Mouse (Mus musculus): ENCODE results near the gene Car6. TPM values are rescaled to one million over a fixed set of nuclear protein-coding genes. Genes with fewer than 3 reads are reported as not detected.
A peak's percentile ranks its signal among the peaks of the same experiment; 100 is the strongest.

The Car6 gene
- total RNA-seq, 1 experiment = 0.18 TPM

- TF ChIP-seq ZC3H11A (IDR thresholded peaks at IDR 0.05; ENCODE audit: borderline replicate concordance, low read depth, low read length) (no peak), MAFK (IDR thresholded peaks at IDR 0.05; ENCODE audit: insufficient read depth, low read depth, low read length) (no peak), HCFC1 (IDR thresholded peaks at IDR 0.05; ENCODE audit: borderline replicate concordance, insufficient read depth, low read length) (no peak), CHD2 (IDR thresholded peaks at IDR 0.05; ENCODE audit: low read depth, low read length) (no peak), ZNF384 (IDR thresholded peaks at IDR 0.05; ENCODE audit: low read depth, low read length) (no peak)
- H3K27ac ChIP-seq (ENCODE audit: insufficient read depth, low read depth, low read length, poor library complexity, severe bottlenecking) = no peak overlapping the region
- H3K9me3 ChIP-seq (ENCODE audit: control insufficient read depth, insufficient read depth, low read depth, low read length) = no peaks in the 10 kb centered on the region
- in situ Hi-C loops (cut with MboI; ENCODE audit: low sequenced_read_pairs in 2 of 2, unreplicated experiment in 2 of 2) = no loop called here
- no peak for DNase-seq (ENCODE audit: low read depth, low spot score)
- H3K4me1 ChIP-seq (ENCODE audit: control insufficient read depth in 2 of 2, insufficient read depth in 2 of 2, low read length in 2 of 2, poor library complexity in 1 of 2) = peaks cover 0 to 9% of the 10 kb centered on the region in 2 experiments; a peak in 2 of 4 replicates
- H3K9ac ChIP-seq (ENCODE audit: insufficient read depth, low read depth, low read length, poor library complexity, severe bottlenecking) = no peak overlapping the region
- peak overlapping the region in 1 of 2 experiments; percentile 55; a peak in 1 of 4 replicates for H3K4me3 ChIP-seq (ENCODE audit: insufficient read depth in 1 of 2, low read depth in 1 of 2, low read length in 2 of 2, poor library complexity in 1 of 2, severe bottlenecking in 1 of 2)
- H3K36me3 ChIP-seq (ENCODE audit: control insufficient read depth, insufficient read depth, low read length, poor library complexity, severe bottlenecking) = no peaks in the 10 kb centered on the region
Measured at GRCm38 (mm10) chr4:150146286-150146685, 54.8 kb downstream of the Car6 start.

GRCm38 (mm10) chr4:150144242-150144641, 56.9 kb downstream of the Car6 start:
- H3K4me3 ChIP-seq (ENCODE audit: insufficient read depth in 1 of 2, low read depth in 1 of 2, low read length in 2 of 2, poor library complexity in 1 of 2, severe bottlenecking in 1 of 2) = peak overlapping the region; percentile 71 to 82
- peaks cover 0 to 9% of the 10 kb centered on the region in 2 experiments; a peak in 2 of 4 replicates for H3K4me1 ChIP-seq (ENCODE audit: control insufficient read depth in 2 of 2, insufficient read depth in 2 of 2, low read length in 2 of 2, poor library complexity in 1 of 2)
- H3K9me3 ChIP-seq (ENCODE audit: control insufficient read depth, insufficient read depth, low read depth, low read length) = no peaks in the 10 kb centered on the region
- peak; percentile 82 for DNase-seq (ENCODE audit: low read depth, low spot score)
- TF ChIP-seq ZNF384 (IDR thresholded peaks at IDR 0.05; ENCODE audit: low read depth, low read length) (no peak), ZC3H11A (IDR thresholded peaks at IDR 0.05; ENCODE audit: borderline replicate concordance, low read depth, low read length) (no peak), CHD2 (IDR thresholded peaks at IDR 0.05; ENCODE audit: low read depth, low read length) (peak; percentile 41; the same call in 1 of the 2 replicates)
- H3K27ac ChIP-seq (ENCODE audit: insufficient read depth, low read depth, low read length, poor library complexity, severe bottlenecking) = no peak overlapping the region
- no peaks in the 10 kb centered on the region for H3K36me3 ChIP-seq (ENCODE audit: control insufficient read depth, insufficient read depth, low read length, poor library complexity, severe bottlenecking)
- in situ Hi-C loops (cut with MboI; ENCODE audit: low sequenced_read_pairs in 2 of 2, unreplicated experiment in 2 of 2) = no loop called here
- peak overlapping the region; percentile 82 for H3K9ac ChIP-seq (ENCODE audit: insufficient read depth, low read depth, low read length, poor library complexity, severe bottlenecking)

- TF ChIP-seq HCFC1 (IDR thresholded peaks at IDR 0.05; ENCODE audit: borderline replicate concordance, insufficient read depth, low read length) (no peak), ZNF384 (IDR thresholded peaks at IDR 0.05; ENCODE audit: low read depth, low read length) (no peak), MAFK (IDR thresholded peaks at IDR 0.05; ENCODE audit: insufficient read depth, low read depth, low read length) (no peak), CHD2 (IDR thresholded peaks at IDR 0.05; ENCODE audit: low read depth, low read length) (no peak), ZC3H11A (IDR thresholded peaks at IDR 0.05; ENCODE audit: borderline replicate concordance, low read depth, low read length) (no peak)
- Histone ChIP-seq H3K9ac (ENCODE audit: insufficient read depth, low read depth, low read length, poor library complexity, severe bottlenecking) (no peak overlapping the region; the same call in 1 of the 2 replicates), H3K9me3 (ENCODE audit: control insufficient read depth, insufficient read depth, low read depth, low read length) (no peaks in the 10 kb centered on the region), H3K4me1 (ENCODE audit: control insufficient read depth in 2 of 2, insufficient read depth in 2 of 2, low read length in 2 of 2, poor library complexity in 1 of 2) (peaks cover 4 to 17% of the 10 kb centered on the region in 2 experiments), H3K27ac (ENCODE audit: insufficient read depth, low read depth, low read length, poor library complexity, severe bottlenecking) (no peak overlapping the region), H3K36me3 (ENCODE audit: control insufficient read depth, insufficient read depth, low read length, poor library complexity, severe bottlenecking) (no peaks in the 10 kb centered on the region), H3K4me3 (ENCODE audit: insufficient read depth in 1 of 2, low read depth in 1 of 2, low read length in 2 of 2, poor library complexity in 1 of 2, severe bottlenecking in 1 of 2) (no peak overlapping the region; a peak in 1 of 4 replicates)
- in situ Hi-C loops (cut with MboI; ENCODE audit: low sequenced_read_pairs in 2 of 2, unreplicated experiment in 2 of 2) = no loop called here
- DNase-seq (ENCODE audit: low read depth, low spot score) = no peak
Measured at GRCm38 (mm10) chr4:150140346-150140745, 60.8 kb downstream of the Car6 start.

GRCm38 (mm10) chr4:150139090-150139489, 62.0 kb downstream of the Car6 start:
- Histone ChIP-seq H3K4me3 (ENCODE audit: insufficient read depth in 1 of 2, low read depth in 1 of 2, low read length in 2 of 2, poor library complexity in 1 of 2, severe bottlenecking in 1 of 2) (no peak overlapping the region), H3K9ac (ENCODE audit: insufficient read depth, low read depth, low read length, poor library complexity, severe bottlenecking) (no peak overlapping the region), H3K27ac (ENCODE audit: insufficient read depth, low read depth, low read length, poor library complexity, severe bottlenecking) (no peak overlapping the region), H3K9me3 (ENCODE audit: control insufficient read depth, insufficient read depth, low read depth, low read length) (no peaks in the 10 kb centered on the region), H3K36me3 (ENCODE audit: control insufficient read depth, insufficient read depth, low read length, poor library complexity, severe bottlenecking) (no peaks in the 10 kb centered on the region), H3K4me1 (ENCODE audit: control insufficient read depth in 2 of 2, insufficient read depth in 2 of 2, low read length in 2 of 2, poor library complexity in 1 of 2) (peaks cover 4 to 16% of the 10 kb centered on the region in 2 experiments)
- no peak for DNase-seq (ENCODE audit: low read depth, low spot score)
- no peak for TF ChIP-seq ZNF384 (IDR thresholded peaks at IDR 0.05; ENCODE audit: low read depth, low read length)
- TF ChIP-seq CHD2 (IDR thresholded peaks at IDR 0.05; ENCODE audit: low read depth, low read length) = no peak
- no peak for TF ChIP-seq ZC3H11A (IDR thresholded peaks at IDR 0.05; ENCODE audit: borderline replicate concordance, low read depth, low read length)
- no peak for TF ChIP-seq HCFC1 (IDR thresholded peaks at IDR 0.05; ENCODE audit: borderline replicate concordance, insufficient read depth, low read length)
- no peak for TF ChIP-seq MAFK (IDR thresholded peaks at IDR 0.05; ENCODE audit: insufficient read depth, low read depth, low read length)
- in situ Hi-C loops (cut with MboI; ENCODE audit: low sequenced_read_pairs in 2 of 2, unreplicated experiment in 2 of 2) = no loop called here
